Mouse (Mus musculus): ENCODE data around the gene Fam98c.

DNA sequence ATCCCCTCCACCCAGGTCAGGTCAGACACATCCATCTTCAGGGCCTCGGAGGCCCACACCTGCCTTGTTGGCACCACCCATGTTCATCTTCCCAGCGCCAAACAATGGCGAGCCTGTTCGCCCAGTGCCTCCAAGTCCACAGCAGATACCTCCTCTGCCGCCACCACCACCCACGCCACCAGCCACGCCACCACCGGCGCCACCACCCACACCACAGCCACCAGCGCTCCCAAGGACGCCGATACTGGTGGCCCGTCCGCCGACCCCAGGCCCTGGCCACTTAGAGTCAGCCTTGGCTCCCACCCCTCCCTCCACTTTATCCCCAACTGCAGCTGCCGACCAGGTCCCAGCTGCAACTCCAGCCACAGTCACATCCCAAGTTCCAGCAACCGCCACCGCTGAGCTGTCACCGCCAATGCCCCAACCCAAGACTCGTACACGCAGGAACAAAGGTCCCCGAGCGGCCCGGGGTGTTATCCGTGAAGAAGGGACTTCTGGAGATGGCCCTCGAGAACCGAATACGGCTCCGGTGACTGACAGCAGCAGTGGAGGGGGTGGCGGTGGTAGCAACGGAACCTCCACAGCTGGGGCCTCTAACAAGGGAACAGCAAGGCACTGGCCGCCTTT, 16.5 kb upstream of the Fam98c start:
- TF ChIP-seq CTCF (conservative IDR thresholded peaks at IDR 0.05; ENCODE audit: insufficient read depth, insufficient read length, low read depth, low read length) (no peak), POLR2A (IDR thresholded peaks at IDR 0.05; ENCODE audit: low read depth, low read length) (no peak)

All from kidney, adult 2 months (tissue).